Mouse (Mus musculus) CD8-positive naive resting alpha-beta T cell, adult 2 months (primary cell): Measurements from ENCODE around the gene Tmem168.
A peak's percentile ranks its signal among the peaks of the same experiment; 100 is the strongest.

Experiments
- DNase-seq, 2 experiments: peaks; one replicate each; pipeline ENCODE4 v3.0.0; 2022; ENCODE audit warnings: low read depth in 2 of 2, low spot score in 2 of 2

Gene Tmem168

DNA sequence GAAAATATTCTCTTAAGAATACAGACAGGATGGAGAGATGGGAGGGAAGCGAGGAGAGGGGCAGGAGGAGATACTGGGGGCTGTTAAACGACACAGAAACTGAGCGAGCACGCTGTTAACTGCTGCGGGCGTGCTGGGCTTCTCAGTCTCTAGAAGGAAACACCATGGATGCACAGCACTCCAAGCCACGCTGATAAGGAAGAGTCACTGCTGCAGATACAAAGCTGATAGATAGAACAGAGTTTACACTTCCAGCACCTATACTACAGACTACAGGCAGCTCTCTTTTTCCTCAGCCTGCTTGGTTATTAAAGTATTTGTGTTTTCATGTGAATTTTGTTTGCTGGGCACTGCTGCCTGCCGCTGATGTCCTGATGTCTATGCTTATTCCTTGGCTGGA is 21.7 kb downstream of the Tmem168 start:
- no peak for DNase-seq

DNA sequence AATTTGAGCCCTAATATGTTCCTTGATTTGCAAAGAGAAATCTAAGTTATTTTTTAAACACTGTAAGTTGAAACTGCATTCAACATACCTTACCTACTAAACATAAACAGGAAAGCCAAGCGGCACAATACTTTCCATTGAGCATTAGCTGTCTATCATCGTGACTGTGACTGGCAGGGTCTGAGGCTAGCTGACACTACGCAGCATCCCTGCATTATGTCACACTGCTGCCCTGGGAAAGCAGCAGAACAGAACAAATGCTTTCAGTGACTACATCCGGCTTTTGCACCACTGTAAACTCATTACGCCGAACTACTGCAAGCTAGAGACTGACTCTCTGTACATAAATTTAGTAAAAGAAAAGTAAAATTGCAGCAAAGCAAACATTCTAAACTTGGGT is 23.1 kb downstream of the Tmem168 start:
- no peak for DNase-seq

DNA sequence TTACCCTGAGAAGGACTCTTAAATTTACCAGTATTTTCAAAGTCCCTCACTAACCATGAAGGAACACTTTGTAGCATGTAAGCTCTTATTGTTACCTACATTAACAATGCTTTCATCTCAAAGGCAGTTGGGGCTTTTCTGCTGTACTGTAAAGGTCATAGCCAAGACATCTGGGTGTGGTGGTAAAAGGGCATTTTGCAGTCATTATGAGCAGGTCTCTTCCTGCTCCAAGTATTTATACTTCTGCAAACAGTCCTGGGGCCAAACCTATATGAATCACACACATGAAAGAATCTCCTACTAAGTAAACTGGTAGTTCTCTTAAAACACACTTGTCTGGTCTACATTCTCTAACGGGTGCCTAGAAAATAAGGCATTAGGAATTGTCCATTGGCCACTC is 25.8 kb downstream of the Tmem168 start:
- DNase-seq: no peak

DNA sequence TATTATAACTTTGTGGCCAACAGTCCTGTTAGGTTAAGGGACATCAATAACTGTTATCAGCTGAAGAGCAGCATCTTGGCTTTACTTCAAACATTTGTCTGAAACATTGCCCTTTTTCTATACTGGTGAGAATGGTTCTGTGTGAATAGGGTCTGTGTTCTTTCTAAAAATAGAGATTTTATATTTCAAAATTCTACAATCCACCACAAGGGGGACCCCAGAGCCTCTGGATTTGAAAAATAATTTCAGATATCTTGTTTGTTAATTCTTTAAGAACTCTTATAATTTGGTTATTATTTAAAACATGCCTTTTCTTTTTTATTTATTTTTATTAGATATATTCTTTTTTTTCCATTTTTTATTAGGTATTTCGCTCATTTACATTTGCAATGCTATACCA is 42.2 kb downstream of the Tmem168 start:
- DNase-seq: peak in 1 of 2 experiments; percentile 9

DNA sequence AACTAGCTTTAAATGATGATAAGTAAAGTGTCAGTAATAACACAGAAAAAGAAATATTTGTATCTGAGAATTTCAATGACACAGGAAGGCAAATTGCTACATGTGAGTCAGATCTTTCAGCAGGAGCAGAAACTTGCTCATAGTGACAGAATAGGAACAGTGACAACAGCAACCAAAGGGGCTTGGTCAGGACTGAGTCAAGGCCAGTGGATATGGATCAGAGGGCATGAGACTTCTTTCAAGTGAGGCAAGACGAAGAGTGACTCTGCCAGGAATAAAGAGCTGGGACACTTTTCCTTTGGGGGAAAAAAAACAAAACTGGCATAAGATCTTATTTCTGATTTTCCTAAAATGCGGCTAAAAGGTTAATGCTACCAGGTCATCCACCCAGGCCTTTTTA is 52.6 kb downstream of the Tmem168 start:
- DNase-seq: no peak

DNA sequence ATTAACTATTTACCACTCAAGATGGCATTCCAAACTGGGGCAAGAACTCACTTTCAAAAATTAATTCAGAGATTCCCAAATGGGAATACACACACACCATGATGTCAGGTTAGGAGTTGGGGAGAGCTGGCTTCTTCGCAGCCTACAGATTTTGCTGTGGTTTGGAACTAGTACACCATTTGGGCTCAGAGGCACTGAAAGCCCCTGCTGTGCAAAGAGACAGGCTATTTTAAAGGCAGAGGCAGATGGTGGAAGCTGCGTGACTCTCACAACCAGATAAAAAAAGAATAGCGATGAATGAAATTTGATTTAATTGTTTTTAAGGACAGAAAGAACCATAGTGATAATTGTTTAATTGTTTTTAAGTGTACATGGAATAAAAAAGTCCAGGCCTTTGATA is 66.1 kb downstream of the Tmem168 start:
- no peak for DNase-seq

DNA sequence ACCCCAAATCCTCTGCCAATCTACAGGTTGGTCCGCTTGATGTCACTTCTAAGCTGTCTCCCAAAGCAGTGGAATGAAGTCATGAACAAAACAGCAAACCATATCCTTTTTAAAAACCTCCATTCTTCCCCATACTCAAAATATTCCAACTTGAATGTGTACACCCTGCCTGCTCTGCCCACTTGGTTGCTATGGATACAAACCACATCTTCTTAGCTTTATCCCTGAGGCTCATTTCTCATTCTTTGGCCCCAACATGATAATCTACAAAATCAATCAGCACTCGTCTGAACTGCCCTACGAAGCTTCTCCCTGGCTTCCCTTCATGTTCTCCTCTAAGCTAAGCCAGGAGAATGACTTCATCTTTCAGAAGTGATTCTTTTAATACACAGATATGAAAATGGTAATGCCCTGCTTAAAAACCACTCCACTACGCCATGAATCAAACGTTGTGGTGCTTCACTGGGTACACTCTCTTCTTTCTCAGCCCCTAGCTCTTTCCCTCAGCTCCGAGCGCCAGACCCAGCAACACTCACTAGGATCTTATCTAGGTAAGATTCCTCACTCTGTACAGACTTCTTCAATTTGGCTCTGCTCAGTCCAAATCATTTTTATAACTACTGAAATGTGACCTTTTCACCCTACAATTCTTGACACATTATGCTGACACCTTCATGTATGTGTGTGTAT is 70.5 kb downstream of the Tmem168 start:
- no peak for DNase-seq
